Mouse (Mus musculus) 3134 (cell line): Measurements from ENCODE around the gene Klk1b27.
"Not testable (repeated sequence)": the region's sequence is repeated elsewhere in the genome, so short reads cannot be mapped to it uniquely, and the experiment has no call there.

ENCODE experiments used
- DNase-seq: peaks from one replicate; pipeline ENCODE4 v3.0.0-alpha.2; 2011; ENCODE audit warnings: low spot score; ENCODE audit not compliant: insufficient read length; ENCODE audit errors: extremely low read depth

Gene Klk1b27

DNA sequence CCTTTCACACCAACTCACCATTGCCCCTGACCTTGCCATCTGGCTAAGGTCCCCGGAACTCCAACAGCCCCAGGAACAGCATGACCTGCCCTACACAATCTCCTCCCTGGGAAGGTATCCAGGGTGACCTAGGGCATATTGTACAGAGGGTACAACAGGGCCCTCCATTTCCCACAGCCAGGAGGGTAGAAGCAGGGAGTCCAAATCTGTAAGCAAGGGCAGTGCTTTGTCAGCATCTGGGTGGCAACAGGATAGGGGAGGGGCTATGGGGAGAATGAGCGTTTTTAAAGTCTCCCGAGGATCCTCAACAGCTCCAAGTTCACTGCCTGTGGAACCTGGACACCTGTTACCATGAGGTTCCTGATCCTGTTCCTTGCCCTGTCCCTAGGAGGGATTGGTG, at the start of gene Klk1b27:
Gene Klk1b27 (plus strand): TSS at position 301 of the 400 bp plus-strand sequence.
- DNase-seq, result not testable (repeated sequence)

DNA sequence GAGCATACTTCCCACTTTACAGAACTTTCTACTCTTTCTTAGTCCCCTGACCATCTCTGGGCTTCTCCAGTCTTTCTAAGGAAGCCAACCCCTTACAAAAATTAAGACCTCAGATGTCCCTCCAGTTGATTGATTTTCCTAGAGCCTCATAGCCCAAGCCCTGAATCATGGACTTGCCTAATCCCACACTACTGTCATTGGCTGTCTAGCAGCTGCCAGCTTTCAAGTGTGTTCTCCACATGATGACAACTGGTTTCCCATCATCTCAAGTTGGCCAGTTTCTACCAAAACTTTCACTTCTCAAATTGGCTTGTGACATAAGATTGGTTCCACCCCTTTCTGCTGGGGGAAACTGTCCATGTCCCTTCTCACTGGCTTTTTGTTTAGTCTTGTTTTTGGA, 47.2 kb upstream of the Klk1b27 start:
- DNase-seq, result no peak

DNA sequence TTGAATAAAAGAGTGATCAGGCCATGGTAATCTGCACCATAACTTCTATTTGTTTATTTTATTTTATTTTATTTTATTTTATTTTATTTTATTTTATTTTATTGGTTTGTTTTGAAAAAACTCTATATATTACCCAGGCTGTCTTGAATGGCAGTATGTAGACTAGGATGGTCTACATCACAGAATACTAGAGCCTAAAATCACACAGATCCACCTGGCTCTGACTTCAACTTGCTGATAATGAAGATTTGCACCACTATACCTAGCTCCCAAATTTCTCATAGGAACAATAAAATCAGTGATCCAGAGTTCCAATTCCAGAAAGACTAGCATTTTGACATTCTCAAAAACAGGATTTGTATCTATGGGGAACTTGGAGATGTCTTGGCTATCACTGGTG, 40.2 kb upstream of the Klk1b27 start, which contains the start of gene Klk1b26:
Gene Klk1b26 (plus strand): TSS at position 301 of the 400 bp plus-strand sequence.
- DNase-seq, result not testable (repeated sequence)

DNA sequence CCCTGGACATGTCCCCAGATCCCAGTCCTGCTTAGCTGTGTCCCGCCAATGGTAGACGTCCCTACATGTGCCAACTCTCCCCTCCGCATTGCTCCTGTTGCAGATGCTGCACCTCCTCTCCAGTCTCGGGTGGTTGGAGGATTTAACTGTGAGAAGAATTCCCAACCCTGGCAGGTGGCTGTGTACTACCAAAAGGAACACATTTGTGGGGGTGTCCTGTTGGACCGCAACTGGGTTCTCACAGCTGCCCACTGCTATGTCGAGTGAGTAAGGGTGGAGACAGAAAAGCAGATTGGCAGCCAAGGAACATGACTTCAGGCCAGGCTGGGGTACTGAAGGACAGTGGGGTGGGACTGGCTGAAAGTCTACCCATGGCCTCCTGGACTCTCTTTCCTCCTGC, 37.4 kb upstream of the Klk1b27 start:
- DNase-seq, result not testable (repeated sequence)

DNA sequence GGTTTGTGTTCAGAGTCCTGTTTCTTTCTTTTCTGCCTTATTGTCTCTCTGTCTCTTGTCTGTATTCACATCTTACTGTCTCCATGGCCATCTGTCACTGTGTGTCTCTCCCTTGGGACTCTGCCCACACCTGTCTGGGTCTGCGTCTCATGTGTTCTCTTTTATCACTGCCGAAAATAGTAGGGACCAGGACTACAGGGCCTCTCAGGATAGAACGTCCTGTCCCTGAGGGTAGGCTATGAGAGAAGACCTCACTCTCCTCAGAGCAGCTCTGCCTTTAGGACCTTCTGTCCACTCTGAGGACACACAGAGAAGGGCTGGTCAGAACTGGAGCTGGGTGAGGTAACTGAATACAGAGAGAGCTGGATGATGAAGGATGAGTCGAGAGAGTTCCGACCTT, 37.0 kb upstream of the Klk1b27 start:
- no peak for DNase-seq

DNA sequence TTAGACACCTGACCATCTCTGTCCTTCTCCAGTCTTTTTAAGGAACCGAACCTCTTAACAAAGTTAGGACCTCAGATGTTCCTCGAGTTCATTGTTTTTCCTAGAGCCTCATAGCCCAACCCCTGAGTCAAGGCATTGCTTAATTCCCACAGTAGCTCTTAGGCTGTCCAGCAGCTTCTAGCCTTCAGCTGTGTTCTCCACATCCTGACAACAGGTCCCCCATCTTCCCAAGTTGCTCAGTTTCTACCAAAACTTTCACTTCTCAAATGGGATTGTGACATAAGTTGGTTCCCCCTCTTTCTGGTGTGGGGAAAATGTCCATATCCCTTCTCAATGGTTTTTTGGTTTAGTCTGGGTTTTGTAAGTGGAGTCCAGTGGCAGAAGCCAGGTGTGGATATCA, 20.0 kb downstream of the Klk1b27 start:
- DNase-seq, result no peak

DNA sequence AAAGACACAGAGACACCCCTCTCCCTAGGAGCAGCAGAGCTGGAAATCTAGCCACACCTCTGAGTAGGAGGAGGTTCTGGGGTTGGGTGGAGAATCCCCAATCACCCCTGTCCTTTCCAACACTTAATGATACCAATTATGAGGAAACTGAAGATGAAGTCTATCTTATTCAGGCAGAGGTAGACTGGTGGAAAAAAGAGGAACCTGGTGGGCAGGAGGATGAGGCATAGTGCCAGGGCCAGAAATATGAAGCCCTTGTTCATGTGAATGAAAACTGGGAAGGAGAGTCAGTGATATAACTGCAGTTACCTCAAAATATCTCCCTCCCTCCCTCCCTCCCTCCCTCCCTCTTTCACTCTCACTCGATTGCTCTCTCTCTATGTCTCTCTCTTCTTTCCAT, 25.6 kb downstream of the Klk1b27 start:
- DNase-seq, result no peak

DNA sequence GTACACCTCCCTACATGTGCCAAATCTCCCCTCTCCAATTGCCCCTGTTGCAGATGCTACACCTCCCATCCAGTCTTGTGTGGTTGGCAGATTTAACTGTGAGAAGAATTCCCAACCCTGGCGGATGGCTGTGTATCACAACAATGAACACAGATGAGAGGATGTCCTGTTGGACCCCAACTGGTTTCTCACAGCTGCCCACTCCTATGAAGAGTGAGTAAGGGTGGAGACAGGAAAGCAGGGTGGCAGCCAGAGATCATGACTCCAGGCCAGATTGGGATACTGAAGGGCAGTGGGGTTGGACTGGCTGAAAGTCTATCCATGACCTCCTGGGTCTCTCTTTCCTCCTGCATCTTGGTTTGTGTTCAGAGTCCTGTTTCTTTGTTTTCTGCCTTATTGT, 44.0 kb downstream of the Klk1b27 start:
- no peak for DNase-seq

DNA sequence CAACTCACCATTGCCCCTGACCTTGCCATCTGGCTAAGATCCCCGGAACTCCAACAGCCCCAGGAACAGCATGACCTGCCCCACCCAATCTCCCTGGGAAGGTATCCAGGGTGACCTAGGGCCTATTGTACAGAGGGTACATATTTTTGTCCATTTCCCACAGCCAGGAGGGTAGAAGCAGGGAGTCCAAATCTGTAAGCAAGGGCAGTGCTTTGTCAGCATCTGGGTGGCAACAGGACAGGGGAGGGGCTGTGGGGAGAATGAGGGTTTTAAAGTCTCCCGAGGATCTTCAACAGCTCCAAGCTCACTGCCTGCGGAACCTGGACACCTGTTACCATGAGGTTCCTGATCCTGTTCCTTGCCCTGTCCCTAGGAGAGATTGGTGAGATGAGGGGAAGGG, 49.9 kb downstream of the Klk1b27 start, which contains the start of gene Klk1b21:
Gene Klk1b21 (plus strand): TSS at position 301 of the 400 bp plus-strand sequence.
- DNase-seq, result not testable (repeated sequence)
